Mouse (Mus musculus): ENCODE measurements at regions not wholly inside any gene's neighbourhood (a gene's known extent, or its start where the extent isn't known, plus 50 kb on each side); places are given as distances from the start of the nearest gene placed in this dataset.

- DNase-seq (ENCODE audit: low read depth, low spot score) = no peak
These were observed 935.8 kb downstream of the Slitrk1 start for GRCm38 (mm10) chr14:107978141-107978540.

- DNase-seq (ENCODE audit: low read depth, low spot score) = no peak
These were observed 961.9 kb downstream of the Slitrk1 start for GRCm38 (mm10) chr14:107952076-107952475.

DNA sequence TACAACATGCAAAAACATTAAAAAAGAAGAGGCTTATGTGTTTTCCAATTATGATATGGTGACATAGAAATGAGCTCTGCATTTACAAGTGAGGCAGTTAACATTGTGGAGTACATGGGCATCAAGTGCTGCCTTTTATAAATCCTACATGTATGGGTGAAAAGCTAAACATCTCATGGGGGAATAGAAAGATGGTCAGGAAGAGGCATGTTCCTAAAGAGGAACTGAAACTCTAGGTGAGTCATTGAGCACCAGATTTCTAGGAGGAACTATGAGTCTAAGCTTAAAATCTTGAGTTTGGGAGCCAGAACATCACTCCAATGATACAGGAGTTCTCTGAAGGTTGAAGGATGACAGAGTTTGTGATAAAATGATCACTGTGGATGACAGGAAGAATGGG is 1010.2 kb downstream of the Slitrk1 start:
- DNase-seq (ENCODE audit: low read depth, low spot score) = no peak

GRCm38 (mm10) chr14:107901823-107902222 is 1012.1 kb downstream of the Slitrk1 start:
- DNase-seq (ENCODE audit: low read depth, low spot score) = no peak

DNA sequence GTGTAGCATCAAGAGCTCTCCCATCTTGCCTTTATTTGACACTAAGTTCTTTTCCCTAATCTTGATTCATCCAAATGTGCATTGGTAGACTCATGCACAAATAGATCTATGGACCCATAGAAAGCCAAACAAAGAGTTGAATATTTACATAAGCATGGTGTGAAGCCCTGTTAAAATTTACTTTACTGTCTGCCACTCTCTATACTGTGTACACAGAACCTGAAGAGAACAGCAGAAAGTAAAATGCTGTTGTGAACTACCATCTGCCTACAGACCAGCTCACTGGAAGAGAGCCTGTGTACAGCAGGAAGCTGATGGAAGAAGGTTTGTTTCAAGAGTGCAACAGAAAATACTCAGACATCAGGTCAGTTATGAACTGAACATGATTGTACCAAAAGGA is 1053.1 kb downstream of the Slitrk1 start:
- no peak for DNase-seq (ENCODE audit: low read depth, low spot score)

GRCm38 (mm10) chr14:107849688-107850087 is 1064.3 kb downstream of the Slitrk1 start:
- no peak for DNase-seq (ENCODE audit: low read depth, low spot score)

- no peak for DNase-seq (ENCODE audit: low read depth, low spot score)
These were observed 1068.4 kb downstream of the Slitrk1 start for GRCm38 (mm10) chr14:107845289-107846215.

GRCm38 (mm10) chr14:107844533-107844932 is 1069.4 kb downstream of the Slitrk1 start:
- DNase-seq (ENCODE audit: low read depth, low spot score) = no peak

GRCm38 (mm10) chr14:107832976-107833375 is 1081.0 kb downstream of the Slitrk1 start:
- DNase-seq (ENCODE audit: low read depth, low spot score) = no peak

DNA sequence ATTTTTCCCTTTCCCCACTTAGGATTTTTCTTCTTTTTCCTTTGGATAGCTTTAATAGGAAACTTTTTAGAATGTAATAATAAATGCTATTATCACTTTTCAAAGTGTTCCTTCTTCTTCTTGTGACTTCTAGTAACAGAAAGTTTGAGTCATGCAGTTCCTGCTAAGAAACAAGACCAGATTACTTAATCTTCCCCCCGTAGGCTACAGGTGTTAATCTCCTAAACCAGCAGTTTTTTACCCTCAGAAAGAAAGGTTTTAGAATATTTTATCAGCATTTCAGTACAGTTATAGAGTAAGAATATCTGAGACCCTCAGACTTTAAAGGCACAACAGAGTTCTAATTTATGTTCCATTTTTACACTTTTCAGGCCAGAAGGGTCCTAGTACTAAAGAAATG is 1128.7 kb downstream of the Slitrk1 start:
- DNase-seq (ENCODE audit: low read depth, low spot score) = no peak
